Mouse (Mus musculus): ENCODE measurements around the gene Chd1. TPM values are rescaled to one million over a fixed set of nuclear protein-coding genes. Genes with fewer than 3 reads are reported as not detected.

Gene Chd1
- polyA plus RNA-seq, 1 experiment from 2014 or later, result 26.2 TPM

DNA sequence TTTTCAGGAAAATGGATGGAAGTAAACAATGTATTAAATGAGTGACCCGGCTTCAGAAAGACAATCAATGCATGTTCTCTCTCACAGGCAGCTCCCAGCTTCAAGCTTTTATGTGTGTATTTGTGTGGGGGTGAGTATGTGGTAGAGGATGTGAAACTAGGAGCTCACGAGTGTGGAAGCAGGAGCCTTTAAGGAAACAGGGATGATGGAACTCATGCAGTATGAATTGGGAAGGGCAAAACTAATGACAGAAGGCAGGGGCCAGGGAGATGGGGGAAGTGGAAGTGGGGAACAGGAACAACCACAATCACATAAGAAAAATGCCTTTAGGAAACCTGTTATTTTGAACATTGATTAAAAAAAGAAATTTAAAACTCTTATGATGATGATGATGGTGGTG is 9.2 kb upstream of the Chd1 start:
- Histone ChIP-seq H3K36me3 (ENCODE audit: control insufficient read depth, insufficient read depth, low read length) (no peaks in the 10 kb centered on the region), H3K4me2 (no peak overlapping the region), H3K27me3 (ENCODE audit: control insufficient read depth, insufficient read depth, low read length) (no peaks in the 10 kb centered on the region), H3K9me3 (replicated peaks; ENCODE audit: control insufficient read depth, low read length) (no peaks in the 10 kb centered on the region), H3K27ac (ENCODE audit: low read depth, low read length) (no peak overlapping the region), H3K4me3 (ENCODE audit: low read depth, low read length) (no peak overlapping the region), H3K9ac (ENCODE audit: low read depth, low read length) (no peak overlapping the region), H3K4me1 (ENCODE audit: control insufficient read depth, insufficient read depth, low read length) (no peaks in the 10 kb centered on the region)
- 77% methylated on average over 2 of the region's 2 CpGs for WGBS (ENCODE audit: insufficient replicate concordance)
- ATAC-seq (replicated peaks; ENCODE audit: insufficient number of reproducible peaks, low FRiP score, low TSS enrichment), result no peak

DNA sequence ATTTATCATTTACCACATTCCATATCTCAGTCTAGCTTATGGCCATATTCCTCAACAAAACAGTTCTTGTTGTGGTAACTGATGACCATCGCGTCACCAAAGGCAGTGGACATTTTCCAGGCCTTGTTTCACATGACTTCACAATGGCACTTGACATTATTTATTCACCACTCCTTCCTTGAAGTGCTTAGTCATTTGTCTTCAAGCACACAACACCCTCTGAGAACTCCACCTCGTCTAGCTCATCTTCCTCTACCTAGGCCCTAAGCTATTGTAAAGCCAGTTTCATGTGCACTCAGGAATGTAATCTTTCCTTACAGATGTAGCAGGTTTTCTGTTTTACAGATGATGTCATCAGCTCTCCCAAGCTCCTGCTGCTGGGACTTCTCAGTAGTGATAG is 5.8 kb upstream of the Chd1 start:
- no peak overlapping the region for H3K9ac ChIP-seq (ENCODE audit: low read depth, low read length)
- 78% methylated on average over 3 of the region's 3 CpGs for WGBS (ENCODE audit: insufficient replicate concordance)
- H3K9me3 ChIP-seq (replicated peaks; ENCODE audit: control insufficient read depth, low read length), result no peaks in the 10 kb centered on the region
- no peaks in the 10 kb centered on the region for H3K36me3 ChIP-seq (ENCODE audit: control insufficient read depth, insufficient read depth, low read length)
- no peaks in the 10 kb centered on the region for H3K27me3 ChIP-seq (ENCODE audit: control insufficient read depth, insufficient read depth, low read length)
- H3K4me1 ChIP-seq (ENCODE audit: control insufficient read depth, insufficient read depth, low read length), result no peaks in the 10 kb centered on the region
- no peak overlapping the region for H3K4me2 ChIP-seq
- no peak overlapping the region for H3K4me3 ChIP-seq (ENCODE audit: low read depth, low read length)
- H3K27ac ChIP-seq (ENCODE audit: low read depth, low read length), result no peak overlapping the region
- ATAC-seq (replicated peaks; ENCODE audit: insufficient number of reproducible peaks, low FRiP score, low TSS enrichment), result no peak

DNA sequence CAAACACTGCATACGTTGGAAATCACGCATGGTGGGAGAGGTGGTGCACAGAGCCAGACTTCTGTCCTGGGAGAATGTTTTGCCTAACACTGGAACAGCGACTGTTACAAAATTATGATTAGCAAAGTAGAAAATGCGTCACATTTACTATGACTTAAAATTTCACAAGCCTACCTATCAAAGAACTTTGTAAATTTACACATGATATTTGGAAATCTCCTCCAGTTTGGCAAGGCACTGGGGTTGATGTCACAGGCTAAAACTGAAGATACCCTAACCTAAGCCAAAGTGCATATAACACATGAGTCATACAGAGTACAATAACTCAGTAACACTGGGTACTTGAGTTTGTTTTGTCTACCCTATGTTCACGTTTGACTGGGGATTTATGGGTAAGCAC is 3.3 kb upstream of the Chd1 start:
- H3K27me3 ChIP-seq (ENCODE audit: control insufficient read depth, insufficient read depth, low read length), result no peaks in the 10 kb centered on the region
- no peak overlapping the region for H3K4me2 ChIP-seq
- no peaks in the 10 kb centered on the region for H3K9me3 ChIP-seq (replicated peaks; ENCODE audit: control insufficient read depth, low read length)
- 81% methylated on average over 5 of the region's 5 CpGs for WGBS (ENCODE audit: insufficient replicate concordance)
- H3K9ac ChIP-seq (ENCODE audit: low read depth, low read length), result no peak overlapping the region
- H3K4me3 ChIP-seq (ENCODE audit: low read depth, low read length), result no peak overlapping the region
- no peak for ATAC-seq (replicated peaks; ENCODE audit: insufficient number of reproducible peaks, low FRiP score, low TSS enrichment)
- H3K4me1 ChIP-seq (ENCODE audit: control insufficient read depth, insufficient read depth, low read length), result no peaks in the 10 kb centered on the region; the same call in 1 of the 2 replicates
- no peaks in the 10 kb centered on the region for H3K36me3 ChIP-seq (ENCODE audit: control insufficient read depth, insufficient read depth, low read length)
- H3K27ac ChIP-seq (ENCODE audit: low read depth, low read length), result no peak overlapping the region

DNA sequence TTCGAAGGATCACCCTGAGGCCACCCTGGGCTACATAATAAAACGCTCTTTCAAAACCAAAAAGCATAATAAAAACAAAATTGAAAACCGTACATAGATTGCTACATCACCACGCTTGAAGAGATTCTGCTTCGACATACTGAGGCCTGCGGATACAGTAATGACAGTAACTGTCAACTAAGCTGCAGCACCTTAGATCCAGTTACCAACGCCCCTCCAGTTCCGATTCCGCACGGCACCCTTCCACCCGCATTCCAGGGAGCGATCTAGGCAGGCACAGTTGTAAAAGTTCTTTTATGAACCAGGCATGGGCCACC is 651 bp upstream of the Chd1 start:
- Histone ChIP-seq H3K9me3 (replicated peaks; ENCODE audit: control insufficient read depth, low read length) (no peaks in the 10 kb centered on the region), H3K4me2 (peak overlapping the region; percentile 78), H3K36me3 (ENCODE audit: control insufficient read depth, insufficient read depth, low read length) (peaks cover 6% of the 10 kb centered on the region; the same call in 1 of the 2 replicates), H3K9ac (ENCODE audit: low read depth, low read length) (peak overlapping the region; percentile 96), H3K27ac (ENCODE audit: low read depth, low read length) (peak overlapping the region; percentile 95), H3K4me1 (ENCODE audit: control insufficient read depth, insufficient read depth, low read length) (peaks cover 5% of the 10 kb centered on the region; the same call in 1 of the 2 replicates), H3K27me3 (ENCODE audit: control insufficient read depth, insufficient read depth, low read length) (no peaks in the 10 kb centered on the region), H3K4me3 (ENCODE audit: low read depth, low read length) (peak overlapping the region; percentile 91)
- ATAC-seq (replicated peaks; ENCODE audit: insufficient number of reproducible peaks, low FRiP score, low TSS enrichment), result no peak
- WGBS (ENCODE audit: insufficient replicate concordance), result 6% methylated on average over 12 of the region's 12 CpGs

DNA sequence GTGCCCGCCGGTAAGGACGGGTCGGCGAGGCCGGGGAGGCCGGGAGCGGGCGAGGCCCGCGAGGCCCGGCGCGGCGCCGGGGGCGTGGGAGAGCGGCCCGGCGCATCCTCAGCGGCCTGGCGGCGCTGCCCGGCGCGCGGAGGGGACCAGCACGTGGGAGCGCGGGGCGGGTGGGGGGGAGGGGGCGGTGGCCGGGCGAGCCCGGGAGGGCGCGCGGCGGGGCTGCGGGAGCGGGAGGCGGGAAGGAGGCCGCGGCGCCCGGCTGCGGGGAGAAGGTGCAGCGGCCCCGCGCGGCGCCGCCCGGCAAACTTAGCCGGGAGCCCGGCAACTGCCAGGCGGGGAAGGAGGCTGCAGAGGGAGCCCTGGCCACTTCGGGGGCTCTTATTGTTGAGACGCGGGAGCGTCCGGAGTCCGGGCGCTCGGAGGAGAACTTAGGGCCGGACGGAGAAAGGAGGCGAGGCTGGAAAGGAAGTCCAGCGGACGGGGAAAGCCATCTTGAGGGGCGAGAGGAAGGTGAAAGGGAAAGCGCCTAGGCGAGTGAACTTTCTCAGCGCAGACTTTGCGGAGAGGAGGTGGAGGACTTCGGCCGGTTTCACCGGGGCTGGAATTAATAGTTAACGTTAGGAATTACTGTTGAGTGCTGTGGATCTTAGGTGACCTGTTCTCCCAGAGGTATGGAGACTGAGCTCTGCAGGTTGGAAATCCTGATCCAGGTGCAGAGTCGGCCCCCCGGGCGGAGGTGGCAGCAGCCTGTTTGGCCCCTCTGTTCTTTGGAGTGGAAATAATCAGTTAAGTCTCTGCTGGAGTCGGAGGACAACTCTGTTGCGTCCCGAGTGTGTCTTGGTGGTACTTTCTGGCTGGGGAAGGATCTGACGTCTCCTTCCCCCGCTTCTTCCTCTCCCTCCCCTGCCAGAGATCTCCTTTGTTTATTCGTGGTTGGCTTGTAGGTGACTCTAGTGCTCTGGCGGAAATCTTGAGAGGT is 827 bp downstream of the Chd1 start:
- H3K27me3 ChIP-seq (ENCODE audit: control insufficient read depth, insufficient read depth, low read length), result no peaks in the 10 kb centered on the region
- H3K9me3 ChIP-seq (replicated peaks; ENCODE audit: control insufficient read depth, low read length), result no peaks in the 10 kb centered on the region
- under 1% methylated on average over 56 of the region's 89 CpGs for WGBS (ENCODE audit: insufficient replicate concordance)
- peaks cover 5% of the 10 kb centered on the region; the same call in 1 of the 2 replicates for H3K4me1 ChIP-seq (ENCODE audit: control insufficient read depth, insufficient read depth, low read length)
- ATAC-seq (replicated peaks; ENCODE audit: insufficient number of reproducible peaks, low FRiP score, low TSS enrichment), result peak; percentile 65
- peak overlapping the region; percentile 96 for H3K9ac ChIP-seq (ENCODE audit: low read depth, low read length)
- peak overlapping the region; percentile 78 for H3K4me2 ChIP-seq
- peaks cover 6% of the 10 kb centered on the region; the same call in 1 of the 2 replicates for H3K36me3 ChIP-seq (ENCODE audit: control insufficient read depth, insufficient read depth, low read length)
- H3K27ac ChIP-seq (ENCODE audit: low read depth, low read length), result peak overlapping the region; percentile 95
- H3K4me3 ChIP-seq (ENCODE audit: low read depth, low read length), result peak overlapping the region; percentile 91

DNA sequence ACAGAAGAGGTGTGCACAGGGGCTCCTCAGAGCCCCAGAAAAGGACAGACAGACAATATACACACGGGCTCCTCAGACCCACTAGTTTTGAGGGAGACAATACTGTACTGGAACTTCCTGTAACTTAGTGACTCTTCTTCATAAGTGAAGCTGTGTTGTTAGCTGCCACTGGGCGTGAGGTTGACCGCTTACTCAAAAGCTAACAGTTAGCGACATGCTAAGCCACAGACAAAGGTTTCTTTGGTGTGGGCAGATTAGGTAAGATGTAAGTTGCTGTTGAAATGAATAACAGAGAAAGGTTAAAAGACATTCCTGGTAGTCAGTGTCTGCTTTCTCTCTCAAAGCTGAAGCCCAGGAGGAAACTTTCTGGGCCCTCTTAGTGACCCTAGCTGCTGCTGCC is 9.7 kb downstream of the Chd1 start:
- H3K4me3 ChIP-seq (ENCODE audit: low read depth, low read length), result no peak overlapping the region
- no peaks in the 10 kb centered on the region for H3K9me3 ChIP-seq (replicated peaks; ENCODE audit: control insufficient read depth, low read length)
- no peak for ATAC-seq (replicated peaks; ENCODE audit: insufficient number of reproducible peaks, low FRiP score, low TSS enrichment)
- no peak overlapping the region for H3K4me2 ChIP-seq
- H3K27me3 ChIP-seq (ENCODE audit: control insufficient read depth, insufficient read depth, low read length), result no peaks in the 10 kb centered on the region
- WGBS (ENCODE audit: insufficient replicate concordance), result 81% methylated on average over 4 of the region's 4 CpGs
- H3K27ac ChIP-seq (ENCODE audit: low read depth, low read length), result no peak overlapping the region
- no peak overlapping the region for H3K9ac ChIP-seq (ENCODE audit: low read depth, low read length)
- no peaks in the 10 kb centered on the region; the same call in 1 of the 2 replicates for H3K36me3 ChIP-seq (ENCODE audit: control insufficient read depth, insufficient read depth, low read length)
- no peaks in the 10 kb centered on the region for H3K4me1 ChIP-seq (ENCODE audit: control insufficient read depth, insufficient read depth, low read length)

DNA sequence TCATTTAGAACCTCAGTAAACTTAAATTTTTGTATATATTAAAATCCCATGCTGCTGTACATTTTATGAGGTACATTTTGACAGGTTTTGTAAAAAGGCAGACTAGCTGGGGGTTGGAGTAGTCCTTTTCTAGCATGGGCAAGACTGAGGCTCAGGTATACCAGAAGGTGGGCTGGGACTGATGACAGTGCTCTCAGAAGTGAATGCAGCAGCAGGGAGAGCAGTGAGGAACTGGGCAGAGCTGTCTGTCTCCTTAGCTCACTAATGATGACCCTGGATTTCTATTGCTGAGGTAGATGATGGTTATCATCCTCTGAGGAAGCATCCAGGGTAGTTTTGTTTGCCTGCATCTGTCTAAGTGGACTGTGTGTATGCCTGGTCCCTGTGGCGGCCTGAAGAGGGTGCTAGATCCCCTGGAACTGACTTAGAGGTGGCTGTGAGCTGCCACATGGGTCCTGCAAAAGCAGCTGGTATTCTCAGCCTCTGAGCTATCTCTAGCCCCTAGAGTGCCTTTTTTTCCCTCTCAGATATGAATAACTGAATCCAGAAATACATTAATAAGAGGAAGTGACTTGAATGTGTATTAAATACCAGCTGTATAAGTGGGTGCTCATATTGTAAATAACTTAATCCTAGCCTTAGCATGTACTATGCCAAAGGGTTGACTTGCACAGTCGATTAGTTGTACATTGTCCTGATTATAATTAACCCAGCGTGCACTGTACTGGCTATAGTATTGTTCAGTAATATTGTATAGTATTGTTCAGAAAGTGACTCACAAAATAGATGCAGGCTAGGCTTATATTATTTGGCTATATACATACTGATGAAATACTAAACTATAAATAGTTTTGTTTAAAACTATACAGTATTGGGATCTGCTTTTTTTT is 10.5 kb downstream of the Chd1 start:
- ATAC-seq (replicated peaks; ENCODE audit: insufficient number of reproducible peaks, low FRiP score, low TSS enrichment), result no peak
- WGBS (ENCODE audit: insufficient replicate concordance), result 75% methylated on average over 3 of the region's 3 CpGs
- Histone ChIP-seq H3K4me1 (ENCODE audit: control insufficient read depth, insufficient read depth, low read length) (no peaks in the 10 kb centered on the region), H3K4me3 (ENCODE audit: low read depth, low read length) (no peak overlapping the region), H3K9me3 (replicated peaks; ENCODE audit: control insufficient read depth, low read length) (no peaks in the 10 kb centered on the region), H3K9ac (ENCODE audit: low read depth, low read length) (no peak overlapping the region), H3K4me2 (no peak overlapping the region), H3K36me3 (ENCODE audit: control insufficient read depth, insufficient read depth, low read length) (no peaks in the 10 kb centered on the region; the same call in 1 of the 2 replicates), H3K27me3 (ENCODE audit: control insufficient read depth, insufficient read depth, low read length) (no peaks in the 10 kb centered on the region), H3K27ac (ENCODE audit: low read depth, low read length) (no peak overlapping the region)

DNA sequence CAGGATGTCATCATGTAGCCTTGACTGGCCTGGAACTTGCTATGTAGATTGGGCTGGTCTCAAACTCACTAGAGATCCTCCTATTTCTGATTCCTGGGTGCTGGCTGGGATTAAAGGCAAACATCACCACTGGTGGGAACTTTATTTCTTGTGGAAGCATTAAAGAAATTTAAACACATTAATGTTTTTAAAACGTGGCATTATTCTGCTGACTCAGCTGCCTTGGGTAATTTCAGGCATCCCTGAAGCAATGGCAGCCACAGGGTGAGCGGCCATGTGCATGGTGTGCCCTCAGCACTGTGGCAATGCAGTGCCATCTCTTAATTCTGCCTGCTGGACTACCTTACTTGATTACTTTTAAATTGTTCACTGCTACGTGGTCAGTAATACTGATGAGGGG is 11.2 kb downstream of the Chd1 start:
- no peaks in the 10 kb centered on the region for H3K9me3 ChIP-seq (replicated peaks; ENCODE audit: control insufficient read depth, low read length)
- H3K9ac ChIP-seq (ENCODE audit: low read depth, low read length), result no peak overlapping the region
- no peak overlapping the region for H3K4me3 ChIP-seq (ENCODE audit: low read depth, low read length)
- no peaks in the 10 kb centered on the region; the same call in 1 of the 2 replicates for H3K36me3 ChIP-seq (ENCODE audit: control insufficient read depth, insufficient read depth, low read length)
- ATAC-seq (replicated peaks; ENCODE audit: insufficient number of reproducible peaks, low FRiP score, low TSS enrichment), result no peak
- H3K27ac ChIP-seq (ENCODE audit: low read depth, low read length), result no peak overlapping the region
- WGBS (ENCODE audit: insufficient replicate concordance), result 92% methylated on average over 3 of the region's 3 CpGs
- no peaks in the 10 kb centered on the region for H3K27me3 ChIP-seq (ENCODE audit: control insufficient read depth, insufficient read depth, low read length)
- no peak overlapping the region for H3K4me2 ChIP-seq
- H3K4me1 ChIP-seq (ENCODE audit: control insufficient read depth, insufficient read depth, low read length), result no peaks in the 10 kb centered on the region

Data from heart, embryonic 11.5 days (tissue).